Mouse (Mus musculus): ENCODE data around the gene Vps13d.

Vps13d gene

GRCm38 (mm10) chr4:145009934-145010333, 184.9 kb downstream of the Vps13d start:
- DNase-seq (ENCODE audit: low read depth, low spot score), result no peak

- DNase-seq (ENCODE audit: low read depth, low spot score), result no peak
Observed at GRCm38 (mm10) chr4:145009437-145009836, 185.4 kb downstream of the Vps13d start.

- no peak for DNase-seq (ENCODE audit: low read depth, low spot score)
Observed at GRCm38 (mm10) chr4:145005943-145006545, 188.8 kb downstream of the Vps13d start.

- DNase-seq (ENCODE audit: low read depth, low spot score), result no peak
Observed at GRCm38 (mm10) chr4:145004176-145004575, 190.6 kb downstream of the Vps13d start.

- no peak for DNase-seq (ENCODE audit: low read depth, low spot score)
Observed at GRCm38 (mm10) chr4:145002733-145003132, 192.1 kb downstream of the Vps13d start.

GRCm38 (mm10) chr4:144999903-145000382, 194.9 kb downstream of the Vps13d start:
- peak; percentile 67 for DNase-seq (ENCODE audit: low read depth, low spot score)

GRCm38 (mm10) chr4:144999572-144999880, 195.3 kb downstream of the Vps13d start:
- no peak for DNase-seq (ENCODE audit: low read depth, low spot score)

GRCm38 (mm10) chr4:144998808-144999571, 195.8 kb downstream of the Vps13d start:
- DNase-seq (ENCODE audit: low read depth, low spot score), result no peak

GRCm38 (mm10) chr4:144997887-144998658, 196.7 kb downstream of the Vps13d start:
- DNase-seq (ENCODE audit: low read depth, low spot score), result no peak

- no peak for DNase-seq (ENCODE audit: low read depth, low spot score)
Observed at GRCm38 (mm10) chr4:144996996-144997820, 197.6 kb downstream of the Vps13d start.

- no peak for DNase-seq (ENCODE audit: low read depth, low spot score)
Observed at GRCm38 (mm10) chr4:144995826-144996225, 199.0 kb downstream of the Vps13d start.

GRCm38 (mm10) chr4:144993047-144993917, 201.5 kb downstream of the Vps13d start:
- no peak for DNase-seq (ENCODE audit: low read depth, low spot score)

GRCm38 (mm10) chr4:144992413-144992812, 202.4 kb downstream of the Vps13d start:
- DNase-seq (ENCODE audit: low read depth, low spot score), result no peak

- DNase-seq (ENCODE audit: low read depth, low spot score), result no peak
Observed at GRCm38 (mm10) chr4:144988443-144989206, 206.2 kb downstream of the Vps13d start.

- DNase-seq (ENCODE audit: low read depth, low spot score), result no peak
Observed at GRCm38 (mm10) chr4:144986016-144986805, 208.6 kb downstream of the Vps13d start.

GRCm38 (mm10) chr4:144983821-144984371, 210.9 kb downstream of the Vps13d start:
- no peak for DNase-seq (ENCODE audit: low read depth, low spot score)

GRCm38 (mm10) chr4:144983228-144983744, 211.5 kb downstream of the Vps13d start:
- no peak for DNase-seq (ENCODE audit: low read depth, low spot score)

- no peak for DNase-seq (ENCODE audit: low read depth, low spot score)
Observed at GRCm38 (mm10) chr4:144980811-144981551, 213.8 kb downstream of the Vps13d start.
